Mouse (Mus musculus) activated CD4-positive, CD25-positive, alpha-beta regulatory T cell, adult 4 months (primary cell): ENCODE results near the gene Pwwp2b. TPM values are rescaled to one million over a fixed set of nuclear protein-coding genes. Genes with fewer than 3 reads are reported as not detected.

ENCODE experiments used
- ATAC-seq: one replicate; pipeline ENCODE4 v1.8.0; 2017
- polyA plus RNA-seq, 2 experiments: library from polyadenylated mRNA; unstranded; fragments of 100-300 nt; shearing (Covaris generic); gene quantifications; one replicate each; pipeline ENCODE4 v1.2.1; 2017

Pwwp2b gene
- polyA plus RNA-seq, 2 experiments from 2014 or later: 2.3 to 2.9 TPM

- ATAC-seq: no peak
Measured at GRCm38 (mm10) chr7:139266431-139266830, 18.1 kb downstream of the Pwwp2b start.

- no peak for ATAC-seq
Measured at GRCm38 (mm10) chr7:139266886-139267870, 18.9 kb downstream of the Pwwp2b start.

- no peak for ATAC-seq
Measured at GRCm38 (mm10) chr7:139270738-139271137, 22.5 kb downstream of the Pwwp2b start.

- ATAC-seq: no peak
Measured at GRCm38 (mm10) chr7:139271871-139272270, 23.6 kb downstream of the Pwwp2b start.

GRCm38 (mm10) chr7:139272639-139273396 lies 24.5 kb downstream of the Pwwp2b start:
- ATAC-seq: no peak

GRCm38 (mm10) chr7:139273397-139273719 lies 25.1 kb downstream of the Pwwp2b start:
- ATAC-seq: peak; percentile 54

GRCm38 (mm10) chr7:139275586-139275985 lies 27.3 kb downstream of the Pwwp2b start:
- no peak for ATAC-seq

- no peak for ATAC-seq
Measured at GRCm38 (mm10) chr7:139276150-139276549, 27.9 kb downstream of the Pwwp2b start.

- ATAC-seq: no peak
Measured at GRCm38 (mm10) chr7:139277536-139277935, 29.3 kb downstream of the Pwwp2b start.

GRCm38 (mm10) chr7:139279571-139279970 lies 31.3 kb downstream of the Pwwp2b start:
- ATAC-seq: no peak

- no peak for ATAC-seq
Measured at GRCm38 (mm10) chr7:139280044-139280443, 31.8 kb downstream of the Pwwp2b start.

- ATAC-seq: no peak
Measured at GRCm38 (mm10) chr7:139281195-139281594, 32.9 kb downstream of the Pwwp2b start.

GRCm38 (mm10) chr7:139282037-139282436 lies 33.8 kb downstream of the Pwwp2b start:
- no peak for ATAC-seq

GRCm38 (mm10) chr7:139285295-139285943 lies 37.1 kb downstream of the Pwwp2b start:
- ATAC-seq: no peak

GRCm38 (mm10) chr7:139288540-139288939 lies 40.3 kb downstream of the Pwwp2b start:
- ATAC-seq: no peak

GRCm38 (mm10) chr7:139293350-139293749 lies 45.1 kb downstream of the Pwwp2b start:
- ATAC-seq: no peak

GRCm38 (mm10) chr7:139294076-139294475 lies 45.8 kb downstream of the Pwwp2b start:
- no peak for ATAC-seq

GRCm38 (mm10) chr7:139295653-139296052 lies 47.4 kb downstream of the Pwwp2b start:
- peak; percentile 73 for ATAC-seq

GRCm38 (mm10) chr7:139296552-139297100 lies 48.3 kb downstream of the Pwwp2b start:
- ATAC-seq: no peak

- ATAC-seq: no peak
Measured at GRCm38 (mm10) chr7:139298446-139298845, 50.2 kb downstream of the Pwwp2b start.

- ATAC-seq: peak; percentile 34
Measured at GRCm38 (mm10) chr7:139299424-139299823, 51.1 kb downstream of the Pwwp2b start.

- no peak for ATAC-seq
Measured at GRCm38 (mm10) chr7:139300423-139300822, 52.1 kb downstream of the Pwwp2b start.

GRCm38 (mm10) chr7:139301505-139301904 lies 53.2 kb downstream of the Pwwp2b start:
- no peak for ATAC-seq
